Mouse (Mus musculus): ENCODE data around the gene Kcnh6. TPM values are rescaled to one million over a fixed set of nuclear protein-coding genes. Genes with fewer than 3 reads are reported as not detected.

Kcnh6 gene
- polyA plus RNA-seq, 1 experiment = not detected

- TF ChIP-seq GATA1 (IDR thresholded peaks at IDR 0.05; ENCODE audit: low read length) = no peak
These were observed 13.5 kb upstream of the Kcnh6 start, which contains the start of gene Ace3 for GRCm38 (mm10) chr11:105994375-105994774. Ace3 (plus strand) TSS chr11:105994675.

- TF ChIP-seq GATA1 (IDR thresholded peaks at IDR 0.05; ENCODE audit: low read length) = no peak
These were observed 7.9 kb upstream of the Kcnh6 start for GRCm38 (mm10) chr11:106000062-106000461.

- TF ChIP-seq GATA1 (IDR thresholded peaks at IDR 0.05; ENCODE audit: low read length) = no peak
These were observed 6.2 kb upstream of the Kcnh6 start for GRCm38 (mm10) chr11:106001718-106002117.

- no peak for TF ChIP-seq GATA1 (IDR thresholded peaks at IDR 0.05; ENCODE audit: low read length)
These were observed 3.3 kb upstream of the Kcnh6 start for GRCm38 (mm10) chr11:106004576-106004975.

GRCm38 (mm10) chr11:106005970-106006369 is 2.0 kb upstream of the Kcnh6 start:
- no peak for TF ChIP-seq GATA1 (IDR thresholded peaks at IDR 0.05; ENCODE audit: low read length)

- TF ChIP-seq GATA1 (IDR thresholded peaks at IDR 0.05; ENCODE audit: low read length) = no peak
These were observed 4.8 kb downstream of the Kcnh6 start for GRCm38 (mm10) chr11:106012711-106013110.

- TF ChIP-seq GATA1 (IDR thresholded peaks at IDR 0.05; ENCODE audit: low read length) = no peak
These were observed 5.8 kb downstream of the Kcnh6 start for GRCm38 (mm10) chr11:106013556-106014225.

GRCm38 (mm10) chr11:106016440-106016839 is 8.5 kb downstream of the Kcnh6 start:
- no peak for TF ChIP-seq GATA1 (IDR thresholded peaks at IDR 0.05; ENCODE audit: low read length)

GRCm38 (mm10) chr11:106020051-106020763 is 12.3 kb downstream of the Kcnh6 start:
- no peak for TF ChIP-seq GATA1 (IDR thresholded peaks at IDR 0.05; ENCODE audit: low read length)

- no peak for TF ChIP-seq GATA1 (IDR thresholded peaks at IDR 0.05; ENCODE audit: low read length)
These were observed 17.9 kb downstream of the Kcnh6 start for GRCm38 (mm10) chr11:106025774-106026173.

- no peak for TF ChIP-seq GATA1 (IDR thresholded peaks at IDR 0.05; ENCODE audit: low read length)
These were observed 18.7 kb downstream of the Kcnh6 start for GRCm38 (mm10) chr11:106026465-106027151.

- no peak for TF ChIP-seq GATA1 (IDR thresholded peaks at IDR 0.05; ENCODE audit: low read length)
These were observed 19.7 kb downstream of the Kcnh6 start for GRCm38 (mm10) chr11:106027607-106028006.

GRCm38 (mm10) chr11:106033491-106033919 is 25.6 kb downstream of the Kcnh6 start:
- TF ChIP-seq GATA1 (IDR thresholded peaks at IDR 0.05; ENCODE audit: low read length) = no peak

- TF ChIP-seq GATA1 (IDR thresholded peaks at IDR 0.05; ENCODE audit: low read length) = no peak
These were observed 27.1 kb downstream of the Kcnh6 start for GRCm38 (mm10) chr11:106034986-106035385.

GRCm38 (mm10) chr11:106036548-106037417 is 28.9 kb downstream of the Kcnh6 start, which contains the start of gene Dcaf7:
Dcaf7 (plus strand) TSS chr11:106036872.
- TF ChIP-seq GATA1 (IDR thresholded peaks at IDR 0.05; ENCODE audit: low read length) = no peak
